Mouse (Mus musculus): ENCODE data around the gene Cyp8b1.

DNA sequence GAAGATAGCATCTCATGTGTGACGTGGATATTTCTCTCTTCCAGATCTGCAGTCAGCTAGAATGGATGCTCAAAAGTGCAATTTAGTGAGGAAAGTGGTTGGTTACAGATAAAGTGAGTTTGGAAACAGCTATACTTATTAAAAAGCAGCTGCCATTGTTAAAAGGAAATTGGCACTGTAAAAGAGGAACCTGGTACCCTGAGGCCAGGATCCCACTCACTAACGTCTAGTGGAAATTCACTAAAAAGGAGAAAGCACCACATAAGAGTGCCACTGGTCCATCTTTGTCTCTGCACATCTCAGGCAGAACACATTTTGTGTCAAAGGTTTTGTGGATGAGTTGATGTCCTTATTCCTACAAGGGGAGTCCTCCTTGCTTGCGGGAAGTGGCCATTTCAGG, 27.5 kb upstream of the Cyp8b1 start:
- TF ChIP-seq POLR2A (IDR thresholded peaks at IDR 0.05; ENCODE audit: insufficient read depth, low read depth, low read length) (no peak), EP300 (IDR thresholded peaks at IDR 0.05; ENCODE audit: insufficient read depth, low read depth, low read length) (no peak), CTCF (IDR thresholded peaks at IDR 0.05) (no peak)

Data from heart, adult 2 months (tissue).